Mouse (Mus musculus) G1E-ER4 (cell line): ENCODE data around the gene Zfp280d. TPM values are rescaled to one million over a fixed set of nuclear protein-coding genes. Genes with fewer than 3 reads are reported as not detected.
A peak's percentile ranks its signal among the peaks of the same experiment; 100 is the strongest.

ENCODE experiments used
- GATA1 ChIP-seq: IDR thresholded peaks from one replicate; pipeline ENCODE4 v1.8.0; 2012; ENCODE audit warnings: low read length, inconsistent platforms
- polyA plus RNA-seq: library from polyadenylated mRNA; stranded (reverse); fragments of >175 nt; gene quantifications from 2 replicates; pipeline ENCODE4 v1.2.3, GENCODE M21; 2012

Zfp280d gene
- polyA plus RNA-seq, 1 experiment, result 2.9 TPM

GRCm38 (mm10) chr9:72333221-72333620, 58.6 kb downstream of the Zfp280d start:
- no peak for TF ChIP-seq GATA1

DNA sequence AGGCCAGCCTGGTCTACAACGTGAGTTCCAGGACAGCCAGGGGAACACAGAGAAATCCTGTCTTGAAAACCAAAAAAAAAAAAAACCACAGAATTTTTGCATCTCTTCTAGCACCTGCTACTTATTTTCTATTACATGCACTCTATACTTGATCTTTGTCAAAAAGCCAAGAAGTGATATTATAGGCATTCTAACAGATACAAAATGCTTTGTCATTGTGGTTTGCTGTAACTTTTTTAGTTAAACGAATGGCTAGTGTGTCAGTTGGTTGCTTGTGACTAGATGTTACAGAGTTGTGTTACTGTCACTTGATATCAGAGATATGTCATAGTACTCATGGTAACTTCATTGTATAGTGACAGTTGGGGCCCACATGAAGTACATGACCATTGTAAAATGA, 61.4 kb downstream of the Zfp280d start:
- peak; percentile 82 for TF ChIP-seq GATA1

DNA sequence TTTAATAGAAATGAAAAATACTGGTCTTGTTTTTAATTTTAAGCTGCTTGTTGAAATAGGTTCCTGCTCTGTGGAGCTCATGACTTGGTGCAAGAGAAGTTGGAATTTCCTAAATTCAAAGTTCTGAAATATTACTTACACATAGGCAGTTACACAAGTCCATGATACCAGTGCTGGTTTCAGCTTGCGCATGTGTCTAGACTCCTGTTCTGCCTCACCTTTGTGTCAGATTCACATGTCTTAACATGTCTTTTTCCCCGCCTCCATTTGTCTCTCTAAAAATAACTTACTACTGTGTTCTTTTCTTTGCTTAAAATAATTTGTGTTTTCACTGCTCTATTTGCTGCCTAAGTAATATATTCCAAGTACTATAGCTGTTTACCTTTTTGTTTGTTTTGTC, 64.5 kb downstream of the Zfp280d start:
- TF ChIP-seq GATA1, result no peak

GRCm38 (mm10) chr9:72343844-72344243, 69.2 kb downstream of the Zfp280d start:
- TF ChIP-seq GATA1, result no peak

DNA sequence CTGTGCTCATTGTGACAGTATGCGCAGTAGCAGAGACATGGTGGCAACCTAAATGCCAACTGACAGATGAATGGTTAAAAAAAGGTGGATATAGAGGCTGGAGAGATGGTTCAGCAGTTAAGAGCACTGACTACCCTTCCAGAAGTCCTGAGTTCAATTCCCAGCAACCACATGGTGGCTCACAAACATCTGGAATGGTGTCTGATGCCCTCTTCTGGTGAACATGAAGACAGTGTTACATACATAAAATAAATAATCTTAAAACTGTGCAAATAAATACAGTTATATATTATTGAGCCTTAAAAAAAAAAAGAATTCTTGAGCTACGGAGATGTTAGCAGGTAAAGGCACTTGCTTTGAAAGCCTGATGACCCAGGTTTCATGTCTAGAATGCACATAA, 97.7 kb downstream of the Zfp280d start:
- TF ChIP-seq GATA1, result no peak

DNA sequence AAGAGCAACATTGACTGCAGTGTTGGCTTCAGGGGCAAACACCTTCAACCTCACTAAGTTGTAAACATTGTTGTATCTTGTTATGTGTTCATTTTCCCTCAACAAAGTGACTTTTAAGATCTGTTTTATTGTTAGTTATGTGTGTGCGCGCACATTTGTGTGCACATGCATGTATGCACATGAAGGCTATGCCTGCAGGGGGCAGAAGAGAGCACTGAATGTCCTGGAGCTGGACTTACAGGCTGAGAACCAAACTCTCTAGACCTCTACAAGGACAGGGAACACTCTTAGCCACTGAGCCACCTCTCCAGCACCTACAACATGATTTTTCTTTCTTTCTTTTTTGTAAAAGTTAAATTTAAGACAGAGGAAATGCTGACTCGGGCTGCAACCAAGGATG, 99.4 kb downstream of the Zfp280d start:
- no peak for TF ChIP-seq GATA1

- TF ChIP-seq GATA1, result no peak
These were observed 100.3 kb downstream of the Zfp280d start for GRCm38 (mm10) chr9:72374996-72375395.

DNA sequence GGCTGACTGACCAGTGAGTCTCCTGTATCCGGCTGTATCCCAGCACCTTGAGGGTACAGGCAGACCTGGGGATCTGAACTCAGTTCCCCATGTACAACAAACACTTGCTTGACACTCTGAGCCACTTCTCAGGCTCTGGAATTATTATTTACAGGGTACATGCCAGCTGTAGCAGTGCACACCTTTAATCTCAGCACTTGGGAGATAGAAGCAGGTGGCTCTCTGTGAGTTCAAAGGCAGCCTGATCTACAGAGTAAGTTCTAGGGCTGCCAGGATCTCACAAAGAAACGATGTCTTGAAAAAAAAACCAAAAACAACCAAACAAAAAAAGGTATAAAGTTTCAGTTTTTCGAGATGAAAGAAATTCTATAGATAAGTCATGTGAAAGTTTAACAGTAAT, 101.0 kb downstream of the Zfp280d start:
- TF ChIP-seq GATA1, result no peak

- no peak for TF ChIP-seq GATA1
These were observed 111.1 kb downstream of the Zfp280d start for GRCm38 (mm10) chr9:72385786-72386185.

GRCm38 (mm10) chr9:72388934-72389333, 114.3 kb downstream of the Zfp280d start:
- no peak for TF ChIP-seq GATA1

GRCm38 (mm10) chr9:72389431-72390002, 114.9 kb downstream of the Zfp280d start:
- TF ChIP-seq GATA1, result no peak

GRCm38 (mm10) chr9:72390321-72391077, 115.8 kb downstream of the Zfp280d start:
- TF ChIP-seq GATA1, result no peak

GRCm38 (mm10) chr9:72392686-72393085, 118.0 kb downstream of the Zfp280d start:
- TF ChIP-seq GATA1, result no peak

- TF ChIP-seq GATA1, result no peak
These were observed 118.6 kb downstream of the Zfp280d start for GRCm38 (mm10) chr9:72393238-72393637.

GRCm38 (mm10) chr9:72393869-72394341, 119.2 kb downstream of the Zfp280d start:
- no peak for TF ChIP-seq GATA1

DNA sequence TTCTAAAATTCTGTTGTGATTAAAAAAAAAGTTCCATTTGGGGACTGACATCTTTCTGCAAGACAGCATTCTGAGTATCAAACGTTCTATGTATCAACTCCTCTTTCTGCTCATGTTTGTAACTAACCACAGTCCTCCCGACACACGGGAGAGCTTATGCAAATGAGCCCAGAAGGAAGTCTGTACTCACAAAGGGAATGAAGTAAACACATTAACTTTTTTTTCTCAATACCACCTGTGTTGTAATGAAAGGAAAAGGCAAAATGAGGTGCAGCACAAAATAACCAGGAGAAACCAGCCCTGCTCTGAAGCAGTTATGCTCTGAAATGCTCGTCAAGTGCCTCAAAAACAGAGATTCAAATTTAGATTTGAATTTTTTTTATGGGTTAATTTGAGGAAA, 125.5 kb downstream of the Zfp280d start:
- TF ChIP-seq GATA1, result no peak

- TF ChIP-seq GATA1, result no peak
These were observed 128.8 kb downstream of the Zfp280d start for GRCm38 (mm10) chr9:72403421-72403820.
